Mouse (Mus musculus) induced T-regulatory cell, adult 2 months (primary cell): ENCODE measurements around the gene Slc12a3.

Experiments used
- DNase-seq: peaks from one replicate; pipeline ENCODE4 v3.0.0-alpha.2; 2012; ENCODE audit warnings: low read depth

Gene Slc12a3

GRCm38 (mm10) chr8:94328932-94329728, at the start of gene Slc12a3:
TSS of gene Slc12a3 (plus strand) at chr8:94329201.
- no peak for DNase-seq

- no peak for DNase-seq
Measured at GRCm38 (mm10) chr8:94280001-94280613, 48.9 kb upstream of the Slc12a3 start.

GRCm38 (mm10) chr8:94282453-94282985, 46.5 kb upstream of the Slc12a3 start:
- no peak for DNase-seq

- no peak for DNase-seq
Measured at GRCm38 (mm10) chr8:94284204-94284603, 44.8 kb upstream of the Slc12a3 start.

GRCm38 (mm10) chr8:94290606-94291005, 38.4 kb upstream of the Slc12a3 start:
- no peak for DNase-seq

GRCm38 (mm10) chr8:94292072-94292471, 36.9 kb upstream of the Slc12a3 start:
- no peak for DNase-seq

- DNase-seq = no peak
Measured at GRCm38 (mm10) chr8:94292626-94293025, 36.4 kb upstream of the Slc12a3 start.

- no peak for DNase-seq
Measured at GRCm38 (mm10) chr8:94295687-94296086, 33.3 kb upstream of the Slc12a3 start.

GRCm38 (mm10) chr8:94296312-94296991, 32.5 kb upstream of the Slc12a3 start:
- DNase-seq = no peak

- no peak for DNase-seq
Measured at GRCm38 (mm10) chr8:94297101-94297500, 31.9 kb upstream of the Slc12a3 start.

GRCm38 (mm10) chr8:94300809-94301208, 28.2 kb upstream of the Slc12a3 start:
- no peak for DNase-seq

GRCm38 (mm10) chr8:94304412-94304811, 24.6 kb upstream of the Slc12a3 start:
- no peak for DNase-seq

GRCm38 (mm10) chr8:94306989-94307513, 21.9 kb upstream of the Slc12a3 start:
- DNase-seq = no peak

- no peak for DNase-seq
Measured at GRCm38 (mm10) chr8:94307652-94308051, 21.3 kb upstream of the Slc12a3 start.

- no peak for DNase-seq
Measured at GRCm38 (mm10) chr8:94314069-94314468, 14.9 kb upstream of the Slc12a3 start.

GRCm38 (mm10) chr8:94317249-94317648, 11.8 kb upstream of the Slc12a3 start:
- DNase-seq = no peak

GRCm38 (mm10) chr8:94317691-94318090, 11.3 kb upstream of the Slc12a3 start:
- DNase-seq = no peak

GRCm38 (mm10) chr8:94320036-94320435, 9.0 kb upstream of the Slc12a3 start:
- no peak for DNase-seq

- no peak for DNase-seq
Measured at GRCm38 (mm10) chr8:94322083-94322482, 6.9 kb upstream of the Slc12a3 start.

- DNase-seq = no peak
Measured at GRCm38 (mm10) chr8:94323041-94323440, 6.0 kb upstream of the Slc12a3 start.

GRCm38 (mm10) chr8:94324071-94324470, 4.9 kb upstream of the Slc12a3 start:
- DNase-seq = peak; percentile 65

- no peak for DNase-seq
Measured at GRCm38 (mm10) chr8:94326016-94326415, 3.0 kb upstream of the Slc12a3 start.
